Mouse (Mus musculus): Measurements from ENCODE around the gene Clspn. TPM values are rescaled to one million over a fixed set of nuclear protein-coding genes. Genes with fewer than 3 reads are reported as not detected.

Gene Clspn
- polyA plus RNA-seq, 1 experiment from 2014 or later = 17.2 TPM

Small RNA genes within 50 kb of the gene (microRNA-seq; reads per million reads assigned to microRNA genes)
- 0.62 reads per million for gene Mir7119

Other genes with a start within 250 kb of the Clspn start
- gene Adprhl2, start 235.2 kb upstream of the Clspn start, polyA plus RNA-seq (2015; fragmentation: Nextera tagmentation; extraction: Ambion mirVana) = 78.9 and 81.8 TPM in 2 replicates
- 6.9 and 8.9 TPM in 2 replicates for gene Tekt2, start 231.2 kb upstream of the Clspn start, polyA plus RNA-seq (2015; fragmentation: Nextera tagmentation; extraction: Ambion mirVana)
- gene Ago3, start 127.4 kb upstream of the Clspn start, polyA plus RNA-seq (2015; fragmentation: Nextera tagmentation; extraction: Ambion mirVana) = 17.7 and 18.4 TPM in 2 replicates
- 18.5 and 19.5 TPM in 2 replicates for gene Ago1, start 88.4 kb upstream of the Clspn start, polyA plus RNA-seq (2015; fragmentation: Nextera tagmentation; extraction: Ambion mirVana)
- 10.2 and 10.4 TPM in 2 replicates for gene Ago4, start 23.5 kb upstream of the Clspn start, polyA plus RNA-seq (2015; fragmentation: Nextera tagmentation; extraction: Ambion mirVana)
- 5.4 and 5.8 TPM in 2 replicates for gene 5730409E04Rik, start 52.9 kb downstream of the Clspn start, polyA plus RNA-seq (2015; fragmentation: Nextera tagmentation; extraction: Ambion mirVana)
- gene Psmb2, start 120.7 kb downstream of the Clspn start, polyA plus RNA-seq (2015; fragmentation: Nextera tagmentation; extraction: Ambion mirVana) = 470 and 496 TPM in 2 replicates
- 0.82 and 1.7 TPM in 2 replicates for gene Tfap2e, start 179.3 kb downstream of the Clspn start, polyA plus RNA-seq (2015; fragmentation: Nextera tagmentation; extraction: Ambion mirVana)
- gene Ncdn, start 196.5 kb downstream of the Clspn start, polyA plus RNA-seq (2015; fragmentation: Nextera tagmentation; extraction: Ambion mirVana) = 67.8 and 71.3 TPM in 2 replicates
- gene AU040320, start 196.6 kb downstream of the Clspn start, polyA plus RNA-seq (2015; fragmentation: Nextera tagmentation; extraction: Ambion mirVana) = 37.0 and 38.7 TPM in 2 replicates